Mouse (Mus musculus): ENCODE results near the gene Sirt1.
"Not testable (repeated sequence)": the region's sequence is repeated elsewhere in the genome, so short reads cannot be mapped to it uniquely, and the experiment has no call there.

The Sirt1 gene

DNA sequence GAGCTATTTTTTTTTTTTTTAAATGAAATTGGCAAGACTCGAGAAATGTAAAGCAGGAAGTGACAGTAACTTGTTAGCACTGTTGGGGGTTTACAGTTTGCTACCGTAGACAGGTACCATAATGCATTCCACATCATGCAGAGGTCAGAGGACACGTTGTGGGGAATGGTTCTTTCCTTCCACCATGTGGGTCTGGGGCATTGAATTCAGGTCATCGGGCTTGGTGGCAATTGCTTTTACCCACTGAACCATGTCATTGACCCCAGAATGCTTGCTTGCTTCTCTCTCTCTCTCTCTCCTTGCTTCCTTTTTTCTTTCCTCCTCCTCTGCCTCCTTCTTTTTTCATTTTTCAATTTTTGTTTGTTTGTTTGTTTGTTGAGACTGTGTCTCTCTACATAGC, 7.4 kb upstream of the Sirt1 start:
- no peak for DNase-seq (ENCODE audit: low read depth, low spot score)

- no peak for DNase-seq (ENCODE audit: low read depth, low spot score)
Observed at GRCm38 (mm10) chr10:63386991-63387390, 5.5 kb upstream of the Sirt1 start.

- DNase-seq (ENCODE audit: low read depth, low spot score): peak; percentile 79
Observed at GRCm38 (mm10) chr10:63386444-63386843, 4.9 kb upstream of the Sirt1 start.

GRCm38 (mm10) chr10:63385897-63386296, 4.4 kb upstream of the Sirt1 start:
- not testable (repeated sequence) for DNase-seq (ENCODE audit: low read depth, low spot score)

DNA sequence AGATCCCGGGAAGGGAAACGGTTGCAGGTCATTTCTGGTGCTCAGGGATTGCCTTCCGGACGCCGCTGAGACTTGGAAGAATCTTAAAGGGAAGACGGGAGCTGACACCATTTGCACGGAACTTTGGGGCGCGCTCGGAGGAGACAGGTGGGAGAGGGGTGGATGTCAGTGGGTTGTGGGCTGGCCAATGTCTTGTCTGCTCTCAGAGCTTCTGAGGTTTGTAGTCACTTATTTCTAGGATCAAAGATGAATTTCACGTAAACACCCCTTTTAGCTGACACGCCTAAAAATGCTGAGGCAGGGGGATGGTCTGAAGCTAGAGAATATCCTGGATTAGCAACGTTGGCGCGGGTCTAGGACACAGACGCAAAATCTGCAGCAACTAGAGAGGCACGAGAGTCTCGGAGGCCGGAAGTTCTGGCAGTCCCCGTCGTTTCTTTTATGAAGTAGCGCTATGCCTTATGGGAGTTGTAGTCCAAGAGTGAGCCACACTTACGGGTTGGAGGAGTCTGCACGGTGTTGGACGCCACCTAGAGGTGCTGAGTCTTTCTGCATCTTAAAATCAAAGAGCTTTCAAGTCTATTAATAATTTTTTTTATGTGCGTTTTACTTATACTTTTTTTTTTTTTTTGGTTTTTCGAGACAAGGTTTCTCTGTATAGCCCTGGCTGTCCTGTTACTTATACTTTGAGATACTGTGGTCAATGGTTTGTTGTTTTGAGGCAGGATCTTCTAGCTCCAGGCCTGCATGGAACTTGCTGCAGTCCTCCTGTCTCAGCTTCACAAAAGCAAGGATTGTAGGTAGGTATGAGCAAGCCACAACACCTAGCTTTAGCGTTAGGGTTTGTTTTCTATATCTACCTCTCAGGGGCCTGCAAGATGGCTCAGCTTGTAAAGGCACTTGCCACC, 1.1 kb upstream of the Sirt1 start, which contains the start of gene Dnajc12:
Dnajc12 (plus strand) TSS at position 72 of the 908 bp plus-strand sequence.
- peak; percentile 96 for DNase-seq (ENCODE audit: low read depth, low spot score)

DNA sequence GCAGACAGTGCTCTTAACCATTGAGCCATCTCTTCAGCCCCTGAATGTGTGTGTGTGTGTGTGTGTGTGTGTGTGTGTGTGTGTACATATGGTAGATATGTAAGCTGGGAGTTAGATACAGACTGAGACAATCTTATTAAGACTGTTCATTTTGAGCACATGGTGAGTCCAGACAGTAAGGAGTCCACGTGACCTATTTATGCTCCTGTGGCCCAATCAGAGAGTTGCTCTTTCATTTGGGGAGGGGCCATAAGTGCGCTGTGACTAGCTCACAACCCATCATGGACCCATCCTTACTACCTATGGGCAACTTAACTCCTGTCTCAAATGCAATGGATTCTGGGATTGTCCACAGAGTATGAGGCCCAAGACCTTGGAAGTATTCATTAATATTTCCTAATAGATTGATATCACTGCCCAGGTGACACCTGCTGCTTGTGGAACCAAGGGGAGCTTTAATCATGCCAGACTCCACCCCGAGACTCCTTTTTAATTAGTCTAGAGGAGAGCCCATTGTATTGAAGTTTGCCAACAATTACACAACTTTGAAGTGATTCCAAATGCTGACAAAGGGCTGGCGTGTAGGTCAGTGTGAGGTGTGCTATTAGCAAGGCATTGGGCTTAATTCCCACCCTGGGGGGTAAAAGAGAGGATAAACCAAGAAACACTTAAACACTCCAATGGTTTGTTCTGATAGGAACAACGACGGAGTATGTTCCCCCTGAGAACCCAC, 2.4 kb downstream of the Sirt1 start:
- DNase-seq (ENCODE audit: low read depth, low spot score): no peak

DNA sequence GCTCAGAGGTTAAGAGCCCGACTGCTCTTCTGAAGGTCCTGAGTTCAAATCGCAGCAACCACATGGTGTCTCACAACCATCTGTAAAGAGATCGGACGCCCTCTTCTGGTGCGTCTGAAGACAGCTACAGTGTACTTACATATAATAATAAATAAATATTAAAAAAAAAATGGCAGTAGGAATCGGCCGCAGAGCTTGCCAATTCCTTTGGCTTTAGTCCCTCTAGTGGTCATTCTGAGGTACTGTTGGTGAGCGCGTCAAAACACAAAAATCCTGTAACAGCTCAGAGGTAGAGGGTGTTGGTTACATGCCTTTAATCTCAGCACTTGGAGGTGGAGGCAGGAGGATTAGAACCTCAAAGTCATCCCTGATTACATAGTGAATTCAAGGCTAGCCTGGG, 4.0 kb downstream of the Sirt1 start:
- peak; percentile 53 for DNase-seq (ENCODE audit: low read depth, low spot score)

GRCm38 (mm10) chr10:63376303-63376702, 5.2 kb downstream of the Sirt1 start:
- DNase-seq (ENCODE audit: low read depth, low spot score): no peak

DNA sequence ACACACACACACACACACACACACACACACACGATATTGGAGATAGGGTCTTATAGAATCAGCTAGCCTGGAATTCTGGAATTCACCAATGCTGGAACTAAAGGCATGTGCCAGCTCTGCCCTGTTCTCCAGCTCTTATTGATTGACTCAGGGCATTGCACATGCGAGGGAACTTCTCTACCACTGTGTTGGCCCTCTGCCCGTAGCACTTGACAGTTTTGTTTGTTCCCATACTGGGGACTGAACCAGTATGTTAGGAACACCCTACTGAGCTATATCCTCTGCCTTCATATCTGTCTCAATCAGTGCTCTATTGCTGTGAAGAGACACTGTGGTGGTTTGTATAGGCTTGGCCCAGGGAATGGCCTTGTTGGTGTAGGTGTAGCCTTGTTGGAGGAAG, 13.5 kb downstream of the Sirt1 start:
- DNase-seq (ENCODE audit: low read depth, low spot score): no peak

GRCm38 (mm10) chr10:63367386-63367785, 14.1 kb downstream of the Sirt1 start:
- no peak for DNase-seq (ENCODE audit: low read depth, low spot score)

GRCm38 (mm10) chr10:63365918-63366455, 15.5 kb downstream of the Sirt1 start:
- no peak for DNase-seq (ENCODE audit: low read depth, low spot score)

DNA sequence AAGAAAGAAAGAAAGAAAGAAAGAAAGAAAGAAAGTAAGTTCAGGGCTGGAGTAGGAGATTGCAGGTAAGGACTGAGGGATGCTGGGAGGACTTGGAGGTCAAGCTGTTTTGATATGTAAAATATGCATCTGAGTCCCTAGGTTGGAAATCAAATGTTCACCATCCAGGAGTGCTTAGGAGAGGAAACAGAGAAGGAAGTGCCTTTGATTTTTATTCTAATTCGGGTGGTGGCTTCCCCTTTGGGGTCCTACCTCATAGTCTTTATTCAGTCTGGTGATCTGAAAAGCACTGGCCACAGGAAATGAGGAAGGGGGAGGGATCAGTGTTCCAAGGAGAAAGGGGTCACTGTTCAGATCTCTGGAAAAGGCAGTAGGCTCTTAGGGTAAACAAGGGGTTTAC, 21.0 kb downstream of the Sirt1 start:
- DNase-seq (ENCODE audit: low read depth, low spot score): no peak

DNA sequence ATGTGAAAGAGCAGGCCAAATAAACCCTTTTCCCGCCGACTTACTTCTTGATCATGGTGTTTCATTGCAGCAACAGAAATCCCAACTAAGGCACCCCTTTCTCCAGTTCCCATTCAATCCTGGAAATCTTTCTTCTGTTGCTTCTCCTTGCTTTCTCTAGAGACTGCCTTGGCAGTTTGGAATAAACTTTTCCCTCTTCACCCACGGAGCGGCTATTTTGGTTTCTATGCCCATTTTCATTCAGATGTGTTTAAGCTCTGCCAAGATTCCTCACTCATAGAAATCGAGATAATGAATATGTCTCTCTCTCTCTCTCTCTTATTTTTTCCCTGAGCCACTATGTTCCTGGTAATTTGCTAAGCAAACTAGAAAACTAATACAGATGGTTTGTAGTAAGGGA, 29.4 kb downstream of the Sirt1 start:
- DNase-seq (ENCODE audit: low read depth, low spot score): no peak

- DNase-seq (ENCODE audit: low read depth, low spot score): not testable (repeated sequence)
Observed at GRCm38 (mm10) chr10:63351099-63351498, 30.4 kb downstream of the Sirt1 start.

DNA sequence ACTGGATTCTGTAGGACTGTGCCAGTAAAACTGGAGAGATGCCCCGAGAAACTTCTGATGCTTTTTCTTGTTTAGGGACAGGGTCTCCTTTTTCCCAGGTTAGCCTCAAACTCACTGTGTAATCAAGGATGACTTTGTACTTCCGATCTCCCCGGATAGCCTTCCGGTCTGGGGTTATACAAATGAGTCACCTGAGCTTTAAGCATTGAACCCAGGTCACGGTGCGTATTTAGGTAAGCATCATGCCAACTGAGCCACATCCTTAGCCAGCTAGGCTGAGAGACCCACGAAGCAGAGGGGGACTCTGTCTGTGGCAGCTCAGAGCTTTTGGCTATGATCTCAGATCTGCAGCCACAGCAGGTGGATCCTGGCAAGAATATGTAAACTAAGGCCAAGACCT, 30.8 kb downstream of the Sirt1 start:
- no peak for DNase-seq (ENCODE audit: low read depth, low spot score)

- no peak for DNase-seq (ENCODE audit: low read depth, low spot score)
Observed at GRCm38 (mm10) chr10:63348291-63348690, 33.2 kb downstream of the Sirt1 start.

GRCm38 (mm10) chr10:63344751-63345150, 36.8 kb downstream of the Sirt1 start:
- no peak for DNase-seq (ENCODE audit: low read depth, low spot score)

- no peak for DNase-seq (ENCODE audit: low read depth, low spot score)
Observed at GRCm38 (mm10) chr10:63341351-63341750, 40.2 kb downstream of the Sirt1 start.

DNA sequence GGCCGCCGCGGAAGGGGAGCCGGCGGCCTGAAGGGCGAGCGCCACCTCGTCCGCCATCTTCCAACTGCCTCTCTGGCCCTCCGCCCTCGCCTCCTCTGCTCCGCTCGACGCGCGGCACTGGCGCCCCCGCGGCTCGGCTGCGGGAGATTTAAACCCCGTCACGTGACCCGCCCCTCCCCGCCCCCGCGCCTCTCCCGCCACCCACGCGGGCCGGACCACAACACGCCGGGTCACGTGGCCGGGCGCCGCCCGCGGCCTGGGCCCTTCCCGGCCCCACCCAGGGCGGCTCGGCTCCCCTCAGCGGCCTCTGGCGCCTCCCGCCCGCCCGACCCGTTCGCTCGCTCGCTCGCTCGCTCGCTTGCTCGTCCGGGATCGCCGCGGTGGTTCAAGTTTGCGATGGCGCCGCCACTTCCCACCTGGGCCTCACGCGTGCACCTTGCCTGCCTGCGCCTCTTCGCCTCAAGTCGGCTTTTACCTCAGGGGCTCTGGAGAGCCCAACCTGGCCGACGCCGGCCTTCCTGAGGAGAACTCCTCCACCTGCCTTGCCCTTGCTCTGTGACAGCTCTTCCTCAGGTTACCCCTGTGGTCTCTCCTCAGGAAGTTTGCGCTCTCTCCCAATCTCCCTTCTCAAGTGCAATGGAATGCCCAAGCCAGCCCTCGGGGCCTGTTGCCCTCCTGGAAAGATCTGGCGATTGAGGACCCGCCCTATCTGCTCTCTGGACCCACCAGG, 42.4 kb downstream of the Sirt1 start:
- DNase-seq (ENCODE audit: low read depth, low spot score): peak; percentile 83

- no peak for DNase-seq (ENCODE audit: low read depth, low spot score)
Observed at GRCm38 (mm10) chr10:63337951-63338836, 43.3 kb downstream of the Sirt1 start.

GRCm38 (mm10) chr10:63337326-63337725, 44.2 kb downstream of the Sirt1 start:
- no peak for DNase-seq (ENCODE audit: low read depth, low spot score)
